Mouse (Mus musculus) testis, adult 2 months (tissue): ENCODE results near the gene Rps27l.
A peak's percentile ranks its signal among the peaks of the same experiment; 100 is the strongest.

ENCODE experiments used
- CTCF ChIP-seq: fragments of 200-500 bp; IDR thresholded peaks from 2 replicates; pipeline ENCODE4 v1.5.1; 2012; ENCODE audit warnings: low read depth, mild to moderate bottlenecking, inconsistent platforms, low read length, moderate library complexity; ENCODE audit not compliant: control insufficient read depth, insufficient read depth, insufficient replicate concordance
- POLR2A ChIP-seq: fragments of 200-500 bp; IDR thresholded peaks from 2 replicates; pipeline ENCODE4 v1.6.1; 2012; ENCODE audit warnings: low read depth, mild to moderate bottlenecking, inconsistent platforms, low read length, moderate library complexity; ENCODE audit not compliant: control insufficient read depth

- peak; percentile 48; the same call in 1 of the 2 replicates for TF ChIP-seq POLR2A
- TF ChIP-seq CTCF = no peak
Measured at GRCm38 (mm10) chr9:66975239-66975645, 29.4 kb downstream of the Rps27l start, which contains the start of gene Lactb.
